Mouse (Mus musculus): ENCODE results near the gene Abhd2.

Abhd2 gene

DNA sequence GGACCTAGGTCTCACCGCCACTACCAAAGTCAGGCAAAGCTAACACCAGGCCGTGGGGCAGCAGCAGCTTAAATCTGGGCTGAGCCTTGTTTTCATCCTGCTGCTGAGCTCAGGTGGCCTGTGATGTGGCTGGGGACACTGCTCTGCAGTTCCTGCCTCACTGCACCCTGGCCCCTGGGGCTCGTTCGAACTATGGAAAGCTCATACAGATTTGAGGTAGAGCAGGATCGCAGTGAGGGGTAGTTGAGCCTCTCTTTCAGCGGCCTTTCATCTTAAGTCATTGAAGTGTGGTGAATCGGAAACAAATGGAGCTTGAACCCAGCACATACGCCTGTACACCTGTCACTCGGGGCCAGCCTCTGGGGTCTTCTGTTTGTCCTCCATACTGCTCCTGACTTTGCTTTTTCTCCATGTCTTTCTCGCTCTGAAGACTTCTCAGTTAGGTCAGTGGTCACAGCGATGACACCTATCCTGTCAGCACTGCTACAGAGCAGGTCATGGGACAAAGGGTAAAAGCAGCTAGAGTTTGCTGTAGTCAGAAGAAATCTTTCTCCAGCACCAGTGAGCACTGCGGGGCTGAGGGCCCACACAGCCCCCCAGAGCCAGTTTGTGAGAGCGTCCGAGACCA is 20.7 kb downstream of the Abhd2 start:
- DNase-seq (ENCODE audit: low spot score), result no peak

DNA sequence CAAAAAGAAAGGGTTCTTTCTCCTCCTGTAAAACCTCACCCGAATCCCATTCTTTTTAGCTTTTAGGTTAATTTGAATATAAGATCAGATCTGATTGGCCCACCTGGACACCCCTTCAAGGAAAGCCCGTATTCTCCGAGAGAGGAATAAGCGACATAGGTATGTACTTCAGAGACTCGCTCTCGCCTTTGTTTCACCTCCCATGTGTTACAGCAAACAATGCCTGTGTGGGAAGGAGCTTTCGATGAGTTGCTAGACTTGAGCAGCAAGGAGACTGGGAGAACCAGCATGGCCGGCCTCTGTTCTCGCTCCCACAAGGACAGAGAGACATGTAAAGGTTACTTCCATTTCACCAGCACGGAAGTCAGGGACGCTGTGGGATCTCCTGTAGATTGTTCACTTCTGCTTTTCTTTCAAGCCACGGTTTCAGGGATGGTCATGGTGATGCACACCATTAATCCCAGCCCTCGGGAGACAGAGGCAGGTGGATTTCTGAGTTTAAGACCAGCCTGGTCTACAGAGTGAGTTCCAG is 21.5 kb downstream of the Abhd2 start:
- no peak for DNase-seq (ENCODE audit: low spot score)

DNA sequence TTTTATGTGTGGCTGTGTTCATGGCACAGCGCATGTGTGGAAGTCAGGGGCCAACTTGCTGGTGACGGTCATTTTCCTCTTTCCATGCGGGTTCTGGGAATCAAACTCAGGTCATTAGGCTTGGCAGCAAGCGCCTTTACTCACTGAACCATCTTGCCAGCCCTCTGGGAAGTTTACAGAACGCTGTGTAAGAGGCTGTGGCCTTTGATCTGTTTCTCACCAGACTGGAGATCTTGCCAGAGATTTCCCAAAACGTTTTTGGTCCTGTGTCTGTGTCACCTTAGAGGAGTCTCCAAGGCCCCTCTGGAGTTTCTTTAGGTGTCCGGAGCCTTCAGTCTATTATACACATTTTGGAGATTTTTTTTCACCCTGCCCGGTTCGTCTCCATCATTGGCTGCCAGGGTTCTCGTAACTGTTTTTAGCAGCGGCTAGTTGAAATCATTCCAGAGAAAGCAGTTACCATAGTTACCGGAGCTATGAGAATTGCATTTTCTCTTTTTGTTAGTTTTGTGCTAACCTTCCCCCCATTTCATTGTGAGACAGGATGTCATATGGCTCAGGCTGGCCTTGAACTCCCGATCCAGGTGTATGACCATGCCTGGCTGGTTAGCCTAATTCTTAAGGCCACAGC is 22.3 kb downstream of the Abhd2 start:
- DNase-seq (ENCODE audit: low spot score), result no peak

DNA sequence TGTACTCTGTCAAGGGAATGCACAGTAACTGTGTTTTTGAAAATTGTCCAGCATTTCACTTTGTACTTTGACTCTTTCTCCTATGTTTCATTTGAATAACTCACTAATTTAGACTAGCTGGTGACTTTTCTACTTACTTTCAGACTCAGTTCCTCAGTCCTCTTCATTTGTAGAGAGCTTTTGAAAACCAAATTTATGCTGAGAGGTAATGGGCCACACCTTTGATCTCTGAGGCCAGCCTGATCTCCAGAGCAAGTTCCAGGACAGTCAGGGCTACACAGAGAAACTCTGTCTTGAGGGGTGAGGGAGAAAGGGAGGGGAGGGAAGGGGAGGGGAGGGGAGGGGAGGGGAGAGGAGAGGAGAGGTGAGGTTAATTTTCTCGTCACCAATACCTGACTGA is 25.7 kb downstream of the Abhd2 start:
- no peak for DNase-seq (ENCODE audit: low spot score)

DNA sequence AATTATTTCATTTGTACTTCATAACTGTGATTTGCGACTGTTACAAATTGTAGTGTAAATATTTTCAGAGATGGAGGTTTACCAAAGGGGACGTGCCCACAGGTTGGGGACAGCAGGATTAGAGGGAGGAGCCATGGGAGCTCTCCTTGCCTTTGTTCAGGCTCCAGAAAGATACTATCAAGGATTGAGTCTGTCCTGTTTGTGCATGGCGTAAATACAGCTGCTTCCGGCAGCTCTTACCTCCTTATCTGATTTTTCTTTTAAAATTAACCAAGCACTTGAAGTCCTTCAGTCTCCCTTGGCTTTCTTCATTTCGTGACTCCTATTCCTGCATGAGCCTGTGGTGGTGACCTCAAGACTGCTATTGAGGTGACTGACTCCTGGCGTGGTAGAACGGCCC is 26.5 kb downstream of the Abhd2 start:
- no peak for DNase-seq (ENCODE audit: low spot score)

DNA sequence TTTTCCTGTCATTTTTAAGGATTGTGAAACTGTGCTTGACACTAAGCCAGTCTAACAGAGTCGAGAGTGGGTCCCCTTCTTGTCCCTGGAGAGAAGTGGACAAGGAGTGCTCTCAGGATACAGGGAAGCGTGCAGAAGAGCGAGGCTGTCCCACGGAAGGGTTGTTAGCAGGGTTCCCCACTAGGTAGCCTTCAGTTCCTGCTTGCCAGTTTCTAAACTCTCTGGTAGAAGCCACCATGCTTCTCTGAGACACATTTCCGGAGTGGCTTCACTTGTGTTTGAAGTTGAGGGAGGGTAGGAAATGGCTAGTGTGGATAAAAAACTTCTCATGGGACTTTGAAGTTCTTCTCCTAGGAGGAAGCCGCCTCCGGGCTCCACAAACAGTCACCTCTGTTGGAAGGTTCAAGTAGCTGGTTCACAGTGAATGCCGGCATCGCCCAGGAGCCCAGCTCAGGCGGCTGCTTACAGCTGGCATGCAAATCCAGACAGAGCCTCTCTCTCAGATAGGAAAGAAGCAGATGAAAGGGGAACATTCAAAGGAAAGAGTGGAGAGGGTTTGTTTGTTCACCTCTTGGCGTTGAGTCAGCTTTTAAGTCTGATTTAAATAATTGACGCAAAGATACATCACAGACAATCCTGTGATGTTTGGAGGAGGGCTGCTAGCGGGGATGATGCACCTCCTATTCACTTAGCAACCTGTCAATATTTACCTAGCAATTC is 27.6 kb downstream of the Abhd2 start:
- no peak for DNase-seq (ENCODE audit: low spot score)

DNA sequence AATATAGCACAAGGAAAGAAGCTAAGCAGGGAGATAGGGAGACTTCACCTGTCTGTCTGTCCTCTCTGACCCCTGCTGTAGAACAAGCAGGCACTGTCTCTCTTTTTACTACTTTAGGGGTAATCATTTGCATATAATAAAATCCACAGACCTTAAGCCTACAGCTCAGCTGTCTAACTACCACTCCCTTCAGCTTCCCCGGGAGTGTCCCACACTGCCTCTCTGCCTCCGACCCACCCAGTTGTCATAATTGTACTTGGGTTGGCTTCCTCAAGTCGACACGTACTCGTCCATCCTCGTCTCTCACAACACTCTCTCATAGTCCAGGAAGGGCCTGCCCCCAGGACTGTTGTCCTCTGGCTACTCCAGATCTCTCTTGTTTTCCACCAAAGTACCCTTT is 29.1 kb downstream of the Abhd2 start:
- no peak for DNase-seq (ENCODE audit: low spot score)

DNA sequence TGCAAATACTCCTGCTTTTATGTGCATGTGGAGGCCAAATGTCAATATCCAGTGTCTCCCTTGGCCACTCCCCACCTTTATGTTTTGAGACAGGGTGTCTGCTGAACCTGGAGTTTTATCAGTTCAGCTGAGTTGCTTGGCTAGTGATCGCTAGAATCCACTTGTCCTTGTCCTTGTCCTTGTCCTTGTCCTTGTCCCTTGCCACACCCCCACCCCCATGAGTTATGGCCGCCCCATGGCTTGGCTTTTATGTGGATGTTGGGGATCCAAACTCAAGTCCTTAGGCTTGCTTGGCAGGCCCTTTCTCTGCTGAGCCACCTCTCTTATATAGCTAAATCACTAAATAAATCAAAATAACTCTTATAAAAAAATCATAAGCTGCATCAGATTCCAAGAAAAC is 29.6 kb downstream of the Abhd2 start:
- no peak for DNase-seq (ENCODE audit: low spot score)

DNA sequence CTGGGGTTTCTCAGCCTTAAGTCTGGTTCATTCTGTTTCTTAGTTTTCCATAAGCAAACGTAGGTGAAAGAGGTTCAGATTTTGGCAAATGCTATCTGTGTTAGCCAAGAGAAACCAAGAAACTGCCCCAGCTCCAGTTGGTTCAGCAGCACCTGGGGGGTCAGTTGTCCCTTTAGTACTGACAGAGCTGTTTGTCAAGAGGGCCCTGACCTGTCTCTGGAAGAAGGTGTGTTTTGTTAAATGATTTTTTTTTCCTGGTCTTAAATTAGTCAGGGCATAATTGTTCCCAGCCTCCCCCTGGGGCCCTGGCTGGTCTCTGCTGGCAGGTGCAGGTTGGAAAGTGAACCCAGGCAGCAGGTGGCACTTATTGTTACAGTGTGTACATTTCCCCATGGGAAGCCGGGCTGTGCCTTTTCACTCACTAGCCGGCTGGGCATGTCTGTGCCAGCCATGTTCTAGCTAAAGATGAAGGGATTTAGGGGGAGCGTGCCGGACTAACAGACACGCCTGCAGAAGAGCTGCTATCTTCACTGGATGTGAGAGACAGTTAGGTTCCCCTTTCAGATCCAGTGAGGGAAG is 30.3 kb downstream of the Abhd2 start:
- no peak for DNase-seq (ENCODE audit: low spot score)

DNA sequence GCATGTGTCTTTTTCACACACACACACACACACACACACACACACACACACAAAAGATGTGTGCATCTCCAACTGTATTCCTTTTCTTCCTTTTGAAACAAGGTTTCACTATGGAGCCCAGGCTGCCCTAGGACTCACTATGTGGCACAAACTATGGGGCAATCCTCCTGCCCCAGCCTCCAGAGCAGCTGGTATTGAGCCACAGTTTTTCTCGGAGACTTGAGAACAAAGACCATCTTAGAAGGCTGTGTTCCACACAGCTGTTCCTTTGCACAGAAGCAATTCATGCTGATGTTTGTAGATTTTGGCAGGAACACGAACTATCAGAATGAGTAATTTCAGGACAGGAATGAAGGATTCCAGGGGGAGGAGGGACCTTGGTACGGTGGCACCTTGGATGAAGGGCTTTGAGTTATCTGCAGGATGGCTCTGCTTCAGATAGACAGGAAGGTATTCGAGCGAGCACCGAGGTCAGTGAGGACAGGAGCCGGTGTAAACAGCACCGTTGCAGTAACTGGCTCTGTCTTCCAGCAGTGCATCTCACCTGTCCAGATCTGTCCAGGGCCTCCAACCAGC is 35.5 kb downstream of the Abhd2 start:
- no peak for DNase-seq (ENCODE audit: low spot score)

DNA sequence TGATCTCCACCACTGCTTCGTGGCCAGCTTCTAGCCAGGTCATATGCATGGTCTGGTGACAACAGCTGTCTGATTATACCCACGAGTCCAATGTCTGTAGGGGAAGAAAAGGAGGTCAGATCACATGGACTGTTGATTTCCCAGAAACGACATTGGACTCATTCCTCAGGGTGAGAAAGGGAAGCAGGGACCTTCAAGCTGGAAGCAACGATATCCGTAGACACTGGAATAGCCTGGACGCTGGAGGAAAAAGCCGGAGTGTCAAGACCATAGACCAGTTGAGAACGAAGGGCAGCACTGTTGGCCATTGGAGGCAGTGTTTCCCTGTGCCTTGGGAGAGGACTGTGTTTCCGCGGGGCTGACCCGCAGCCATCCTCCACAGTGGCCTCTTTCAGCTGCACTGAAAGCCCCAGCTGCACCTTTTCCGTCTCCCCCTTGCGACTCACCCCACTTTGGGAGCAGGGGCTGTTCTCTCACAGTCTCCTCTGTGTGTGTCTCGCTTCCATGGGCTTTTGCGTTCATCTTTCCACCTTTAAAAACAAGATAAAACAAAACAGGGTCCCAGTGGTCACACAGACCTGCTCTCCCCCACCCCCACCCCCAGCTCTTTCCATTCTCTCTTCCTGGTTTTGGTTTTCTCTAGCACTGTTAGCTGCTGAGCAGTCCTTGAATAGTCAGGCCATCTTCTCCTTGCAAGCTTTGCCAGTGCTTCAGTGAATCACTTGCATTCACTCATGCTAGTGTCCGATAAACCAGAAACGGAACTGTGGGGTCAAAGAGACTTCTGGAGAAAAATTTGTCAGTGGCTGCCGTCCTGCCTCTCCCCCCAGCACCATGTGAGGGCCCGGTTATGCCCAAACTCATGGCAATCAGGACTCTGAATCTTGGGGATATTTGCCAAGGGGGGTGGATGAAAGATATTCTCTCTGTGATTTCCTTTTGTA is 36.5 kb downstream of the Abhd2 start:
- DNase-seq (ENCODE audit: low spot score), result no peak

DNA sequence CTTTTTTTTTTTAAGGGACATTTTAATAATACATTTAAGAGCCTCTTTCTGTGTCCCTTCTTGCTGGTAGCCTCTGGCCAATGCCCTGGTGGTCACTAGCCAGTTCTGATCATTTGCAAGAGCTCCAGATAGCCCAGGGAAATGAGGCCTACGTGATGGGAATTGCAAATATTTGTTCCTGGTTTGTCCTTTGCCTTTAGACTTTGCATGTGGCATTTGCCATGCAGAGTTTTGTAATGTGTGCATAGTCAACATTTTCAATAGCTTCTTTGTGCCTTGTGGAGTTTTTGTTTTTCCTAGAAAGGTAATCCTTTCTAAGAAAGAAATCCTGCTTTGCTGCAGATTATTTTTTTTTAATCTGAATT is 37.2 kb downstream of the Abhd2 start:
- DNase-seq (ENCODE audit: low spot score), result no peak

DNA sequence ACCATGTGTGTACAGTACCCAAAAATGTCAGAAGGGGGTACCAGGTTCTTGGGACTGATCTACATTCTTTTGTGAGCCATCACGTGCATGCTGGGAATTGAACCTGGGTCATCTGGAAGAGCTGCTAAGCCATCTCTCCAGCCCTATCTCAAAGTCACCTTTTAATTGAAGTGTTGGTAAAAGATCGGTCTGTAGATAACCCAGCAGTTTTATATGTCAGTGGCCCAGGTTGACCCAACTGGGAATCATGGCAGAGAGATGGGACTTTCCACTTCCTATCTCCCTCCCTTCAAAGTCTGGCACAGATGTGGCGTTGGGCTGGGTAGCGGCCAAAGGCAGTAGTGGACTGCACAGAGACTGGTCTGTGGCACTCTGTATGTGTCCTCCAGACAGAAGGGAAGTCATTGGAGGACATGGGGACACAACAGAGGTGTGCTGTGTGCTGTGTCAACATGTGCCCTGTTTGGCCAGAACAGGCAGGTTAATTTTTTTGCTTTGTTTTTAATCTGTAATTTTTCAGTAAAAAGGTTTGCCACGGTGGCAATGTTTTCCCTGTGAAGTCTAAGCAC is 38.5 kb downstream of the Abhd2 start:
- DNase-seq (ENCODE audit: low spot score), result no peak

DNA sequence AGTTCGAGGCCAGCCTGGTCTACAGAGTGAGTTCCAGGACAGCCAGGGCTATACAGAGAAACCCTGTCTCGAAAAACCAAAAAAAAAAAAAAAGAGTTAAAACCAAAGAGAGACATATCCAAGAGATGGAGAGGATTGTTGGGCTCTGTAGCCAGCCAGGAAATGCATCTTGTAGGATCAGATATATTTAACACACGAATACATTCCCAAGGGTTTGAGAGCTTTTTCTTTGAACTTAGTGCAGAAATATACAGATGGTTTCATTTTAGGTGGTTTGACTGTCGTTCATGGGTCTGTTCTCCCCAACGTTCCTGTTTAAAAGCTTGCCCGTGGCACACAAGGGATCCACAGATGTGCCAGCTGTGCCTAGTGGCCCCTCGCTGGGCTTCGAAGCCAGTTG is 39.2 kb downstream of the Abhd2 start:
- DNase-seq (ENCODE audit: low spot score), result no peak

DNA sequence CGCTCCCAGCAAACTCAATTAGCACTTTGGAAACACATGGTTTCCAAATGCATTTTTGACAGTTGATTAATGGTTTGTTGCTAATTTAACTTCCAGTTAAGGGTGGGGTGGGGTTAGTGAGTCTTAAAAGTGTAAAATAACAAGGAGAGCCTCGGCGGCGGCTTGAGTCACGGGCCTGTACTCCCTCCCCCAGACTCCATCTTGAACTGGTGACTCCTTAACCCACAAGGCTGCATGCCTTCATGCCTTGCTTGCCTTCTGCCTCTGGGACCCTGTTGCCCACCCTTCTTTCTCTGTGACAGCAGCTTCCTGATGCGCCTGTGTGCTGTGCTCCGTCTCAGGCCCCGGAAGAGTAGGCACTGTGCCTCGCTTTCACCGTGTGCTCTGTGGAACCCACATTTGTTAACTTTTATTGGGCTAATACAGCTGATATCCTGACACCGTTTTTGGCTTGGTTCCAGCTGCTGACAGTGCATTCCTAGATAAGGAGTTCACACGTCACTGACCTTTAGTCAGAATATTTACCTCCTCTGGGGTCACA is 40.6 kb downstream of the Abhd2 start:
- DNase-seq (ENCODE audit: low spot score), result no peak

DNA sequence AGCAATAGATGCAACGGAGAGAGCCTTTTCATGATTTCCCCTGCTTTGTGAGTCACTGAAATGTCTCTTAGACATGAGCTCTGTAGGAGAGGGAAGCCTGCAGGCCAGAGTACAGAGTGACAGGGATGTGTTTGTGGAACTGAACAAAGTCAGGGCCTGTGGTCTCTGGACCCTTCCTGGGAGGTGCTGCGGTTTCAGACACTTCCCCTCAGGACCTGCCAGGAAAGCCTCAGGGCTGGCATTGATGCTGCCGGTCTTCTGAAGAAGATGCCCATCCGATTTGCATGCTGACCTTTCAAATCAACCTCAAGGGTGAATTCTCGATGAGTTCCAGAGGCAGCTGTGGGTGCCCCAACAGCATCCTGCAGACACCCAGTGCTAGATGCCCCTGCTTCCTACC is 41.5 kb downstream of the Abhd2 start:
- no peak for DNase-seq (ENCODE audit: low spot score)

DNA sequence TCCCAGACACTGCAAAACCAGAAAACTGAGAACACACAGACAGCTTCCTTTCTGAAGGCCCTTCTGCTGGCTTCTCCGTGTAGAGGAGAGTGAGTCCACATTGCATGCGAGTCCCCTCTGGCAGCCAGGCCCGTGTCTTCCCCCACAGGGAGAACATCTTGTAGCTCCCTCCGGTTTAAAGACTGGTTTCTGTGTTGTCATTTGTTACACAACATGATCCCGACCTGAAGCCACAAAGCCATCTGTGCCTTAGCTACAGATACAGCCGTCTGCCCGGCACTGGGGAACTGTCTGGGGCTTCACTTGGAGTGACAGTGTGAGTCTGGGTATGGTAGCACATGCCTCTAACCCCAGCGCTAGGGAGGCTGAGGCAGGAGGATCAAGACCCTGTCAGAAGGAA is 42.1 kb downstream of the Abhd2 start:
- no peak for DNase-seq (ENCODE audit: low spot score)

DNA sequence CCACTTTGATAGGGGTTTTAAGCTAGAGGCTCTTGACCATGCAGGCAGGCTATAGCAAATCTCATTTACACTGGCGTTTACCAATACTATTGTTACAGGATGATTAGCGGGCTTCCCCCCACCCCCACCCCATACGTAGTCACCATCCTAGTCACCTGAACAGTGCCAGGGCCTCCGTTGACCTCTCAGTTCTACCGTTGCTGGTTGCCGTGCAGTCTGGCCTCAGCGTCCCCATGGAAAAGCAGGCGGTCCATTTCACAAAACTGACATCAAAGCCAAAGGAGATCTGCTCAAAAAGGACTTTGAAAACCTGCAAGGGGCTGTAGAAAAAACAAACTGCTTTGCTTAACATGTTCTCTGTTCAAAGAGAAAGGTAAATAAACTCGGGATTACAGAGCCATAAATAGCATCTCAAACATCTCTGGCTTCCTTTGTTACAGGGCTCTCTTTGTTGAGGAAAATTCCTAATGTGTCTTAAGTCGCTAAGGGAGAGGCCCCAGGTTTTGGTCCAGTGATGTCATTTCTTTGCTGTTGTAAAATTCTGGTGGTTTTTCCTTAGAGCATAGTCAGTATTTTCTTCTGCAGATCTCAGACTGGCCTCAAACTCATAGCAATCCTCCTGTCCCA is 43.2 kb downstream of the Abhd2 start:
- DNase-seq (ENCODE audit: low spot score), result no peak

DNA sequence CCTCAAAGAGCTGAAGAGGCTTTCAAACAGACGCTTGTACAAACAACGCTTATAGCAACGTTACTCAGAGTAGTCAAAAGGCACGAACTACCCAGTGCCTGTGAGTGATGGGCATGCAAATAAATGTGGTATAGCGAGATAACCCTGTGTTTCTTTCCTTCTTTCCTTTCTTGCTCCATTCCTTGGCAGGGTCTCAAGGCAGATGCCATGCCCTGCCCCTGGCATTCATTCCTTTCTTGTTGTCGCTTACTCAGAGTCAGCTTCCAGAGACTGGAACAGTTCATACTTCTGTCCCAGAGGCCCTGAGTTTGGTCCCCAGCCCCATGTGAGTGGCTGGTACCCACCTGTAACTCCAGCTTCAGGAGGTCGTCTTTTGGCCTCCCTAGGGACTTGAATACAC is 44.6 kb downstream of the Abhd2 start:
- no peak for DNase-seq (ENCODE audit: low spot score)

DNA sequence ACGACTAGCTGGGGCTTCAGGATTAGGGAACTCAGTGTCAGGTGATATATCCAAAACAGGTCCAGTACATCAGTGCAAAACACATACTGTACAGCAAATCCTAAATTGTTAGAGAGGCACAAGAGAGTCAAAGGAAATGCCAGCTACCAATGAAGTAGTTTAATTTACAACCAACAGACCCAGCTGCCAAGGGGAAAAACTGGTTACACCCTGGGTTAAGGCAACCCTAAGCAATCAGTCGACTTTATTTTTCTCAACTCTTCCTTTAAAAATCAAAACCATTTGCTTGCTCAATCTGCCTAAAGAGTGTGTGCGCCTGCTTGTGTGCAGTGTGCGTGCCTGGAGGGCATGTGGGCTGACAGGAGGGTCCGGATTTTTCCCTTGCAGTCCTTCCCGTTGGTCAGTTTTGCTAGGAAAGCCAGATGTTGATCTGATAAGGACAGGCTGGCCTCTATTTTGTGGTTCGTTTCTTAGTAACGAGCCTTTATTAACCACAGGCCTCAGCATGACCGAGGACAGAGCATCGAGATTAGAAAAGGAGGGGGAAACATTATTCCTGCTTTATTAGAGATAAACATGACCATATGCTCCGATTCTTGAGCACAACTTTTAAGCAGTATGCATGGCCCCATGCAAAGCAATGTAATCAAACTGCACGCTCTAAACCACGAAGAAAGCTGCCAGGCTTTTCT is 45.3 kb downstream of the Abhd2 start:
- no peak for DNase-seq (ENCODE audit: low spot score)
